Mouse (Mus musculus) liver, embryonic 11.5 days (tissue): ENCODE measurements at regions not wholly inside any gene's neighbourhood (a gene's known extent, or its start where the extent isn't known, plus 50 kb on each side); places are given as distances from the start of the nearest gene placed in this dataset.

ENCODE experiments used
- ATAC-seq: fragments of 200-750 bp; cut with Nextera tagmentation; replicated peaks from 2 replicates; pipeline ENCODE4 v1.8.0; 2017; ENCODE audit warnings: moderate number of reproducible peaks, mild to moderate bottlenecking, moderate TSS enrichment, moderate library complexity; ENCODE audit not compliant: low FRiP score
- DNase-seq: peaks from one replicate; pipeline ENCODE4 v3.0.0-alpha.2; 2017; ENCODE audit warnings: low spot score
- H3K27ac ChIP-seq: fragments of 300-500 bp; sonication (generic); 2 replicates; pipeline ENCODE4 v1.5.1; 2014; ENCODE audit warnings: mild to moderate bottlenecking, low read depth, low read length, control low read depth
- H3K27me3 ChIP-seq: fragments of 300-500 bp; sonication (generic); replicated peaks from 2 replicates; pipeline ENCODE4 v1.6.1; 2014; ENCODE audit warnings: low read length, mixed read lengths; ENCODE audit not compliant: control insufficient read depth, insufficient read depth
- H3K36me3 ChIP-seq: fragments of 300-500 bp; sonication (generic); 2 replicates; pipeline ENCODE4 v1.6.1; 2014; ENCODE audit warnings: mild to moderate bottlenecking, low read length, moderate library complexity, mixed read lengths; ENCODE audit not compliant: control insufficient read depth, insufficient read depth
- H3K4me1 ChIP-seq: fragments of 300-500 bp; sonication (generic); replicated peaks from 2 replicates; pipeline ENCODE4 v1.6.1; 2014; ENCODE audit warnings: low read length, mixed read lengths; ENCODE audit not compliant: control insufficient read depth, insufficient read depth
- H3K4me2 ChIP-seq: fragments of 300-500 bp; sonication (generic); 2 replicates; pipeline ENCODE4 v1.6.1; 2014; ENCODE audit warnings: mild to moderate bottlenecking, control low read depth, moderate library complexity
- H3K4me3 ChIP-seq: fragments of 300-500 bp; sonication (generic); 2 replicates; pipeline ENCODE4 v1.5.1; 2014; ENCODE audit warnings: low read depth, low read length, control low read depth
- H3K9ac ChIP-seq: fragments of 300-500 bp; sonication (generic); 2 replicates; pipeline ENCODE4 v1.6.1; 2014; ENCODE audit warnings: low read depth, low read length, control low read depth
- H3K9me3 ChIP-seq: fragments of 300-500 bp; sonication (generic); 2 replicates; pipeline ENCODE4 v1.6.1; 2016; ENCODE audit warnings: low read length, inconsistent platforms, mixed read lengths; ENCODE audit not compliant: control insufficient read depth
- WGBS: fragments of 180-500 bp; shearing (Covaris S2); extraction: QIAGEN DNeasy Blood & Tissue Kit; methylation state at CpG from one replicate; pipeline ENCODE4 v1.1.7; 2014; 5-methylcytosine and 5-hydroxymethylcytosine counted together

DNA sequence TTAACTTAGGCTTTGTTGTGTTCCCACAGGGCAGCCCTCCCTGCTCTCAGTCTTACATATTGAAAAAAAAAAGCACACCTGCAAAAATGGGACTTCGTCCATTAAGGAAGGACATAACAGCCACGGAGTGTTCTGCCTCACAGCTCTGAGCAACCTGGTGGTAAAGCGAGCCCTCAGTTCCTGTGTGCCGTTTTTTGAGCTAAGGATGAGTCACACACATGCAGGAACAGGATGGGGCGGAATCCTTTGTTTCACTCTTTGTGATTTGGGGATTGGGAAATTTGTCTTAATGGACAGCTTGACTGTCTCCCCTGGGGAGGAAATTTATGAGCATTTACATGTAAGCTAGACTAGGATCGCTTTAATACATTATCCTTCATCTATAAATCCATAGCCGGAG lies 129.6 kb upstream of the Krr1 start:
- ATAC-seq (no peak), DNase-seq (no peak)
- H3K9me3 ChIP-seq, result no peaks in the 10 kb centered on the region
- no peak overlapping the region for H3K9ac ChIP-seq
- no peak overlapping the region for H3K4me2 ChIP-seq
- no peak overlapping the region for H3K27ac ChIP-seq
- no peak overlapping the region for H3K4me3 ChIP-seq
- H3K27me3 ChIP-seq, result no peaks in the 10 kb centered on the region
- 62% methylated on average over 7 of the region's 7 CpGs for WGBS
- peaks cover 7% of the 10 kb centered on the region; the same call in 1 of the 2 replicates for H3K4me1 ChIP-seq
- no peaks in the 10 kb centered on the region for H3K36me3 ChIP-seq

DNA sequence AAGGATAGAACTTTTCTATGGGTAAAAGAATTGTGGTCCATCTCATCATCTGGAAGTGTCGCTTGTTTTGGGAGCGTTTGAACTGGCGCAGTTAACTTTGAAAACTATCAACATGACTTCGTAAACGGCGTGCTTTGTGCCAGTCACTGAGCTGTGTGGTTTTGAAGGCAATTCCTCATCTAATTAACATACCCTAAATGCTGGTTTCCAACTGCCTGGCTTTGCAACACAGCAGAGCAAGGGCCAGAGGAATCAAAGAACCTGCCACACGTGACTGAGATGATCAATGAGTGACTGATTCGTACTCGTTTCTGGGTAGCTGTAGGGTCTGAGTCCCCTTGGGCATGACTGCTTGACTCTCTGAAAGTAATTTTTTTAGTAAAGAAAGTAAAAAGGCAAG lies 129.2 kb upstream of the Krr1 start:
- Histone ChIP-seq H3K9me3 (no peaks in the 10 kb centered on the region), H3K4me2 (no peak overlapping the region), H3K27ac (no peak overlapping the region), H3K9ac (no peak overlapping the region), H3K4me3 (no peak overlapping the region), H3K4me1 (peaks cover 7% of the 10 kb centered on the region; the same call in 1 of the 2 replicates), H3K27me3 (no peaks in the 10 kb centered on the region), H3K36me3 (no peaks in the 10 kb centered on the region)
- no peak for DNase-seq
- no peak for ATAC-seq
- 69% methylated on average over 9 of the region's 9 CpGs for WGBS

DNA sequence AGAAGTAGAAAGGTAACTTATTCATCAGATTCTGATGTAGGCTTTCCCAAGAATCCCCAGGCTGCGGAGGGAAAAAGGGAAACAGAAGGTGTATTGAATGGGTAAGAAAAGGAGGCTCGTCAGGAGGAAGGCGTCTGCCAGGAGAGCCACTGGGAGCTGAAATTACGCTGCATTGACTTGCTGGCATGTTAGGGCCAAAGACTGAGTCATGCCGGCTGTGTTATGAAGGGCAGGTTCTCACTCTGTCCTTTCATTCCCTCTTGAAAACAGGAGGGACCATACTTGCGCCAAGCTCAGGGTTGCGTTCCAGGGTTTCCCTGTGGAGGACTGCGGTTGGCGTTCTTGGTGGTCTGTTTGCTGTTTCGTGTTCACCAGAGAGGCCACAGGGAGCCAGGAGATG lies 128.3 kb upstream of the Krr1 start:
- 90% methylated on average over 10 of the region's 10 CpGs for WGBS
- no peak overlapping the region for H3K4me3 ChIP-seq
- H3K9ac ChIP-seq, result no peak overlapping the region
- H3K27me3 ChIP-seq, result no peaks in the 10 kb centered on the region
- H3K36me3 ChIP-seq, result no peaks in the 10 kb centered on the region
- H3K9me3 ChIP-seq, result no peaks in the 10 kb centered on the region
- DNase-seq (no peak), ATAC-seq (no peak)
- H3K4me2 ChIP-seq, result no peak overlapping the region
- no peak overlapping the region for H3K27ac ChIP-seq
- peaks cover 7% of the 10 kb centered on the region; the same call in 1 of the 2 replicates for H3K4me1 ChIP-seq

DNA sequence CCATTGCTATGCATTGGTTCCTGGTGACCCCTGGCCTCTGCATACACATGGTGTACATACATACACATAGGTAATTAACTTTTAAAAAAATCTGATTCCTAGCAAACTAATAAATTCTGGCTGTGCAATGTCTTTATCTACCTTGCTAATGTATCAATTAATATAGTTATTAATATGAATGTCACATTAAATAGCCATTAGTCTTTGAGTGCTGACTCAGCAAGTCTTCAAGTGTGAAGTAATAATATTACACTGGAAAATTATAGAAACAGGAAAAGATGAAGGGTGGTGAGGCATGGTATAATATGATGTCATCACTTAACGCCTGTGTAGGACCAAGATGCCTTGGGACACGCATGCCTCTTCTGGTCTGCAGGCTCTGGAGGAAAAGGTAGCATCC lies 126.5 kb upstream of the Krr1 start:
- Histone ChIP-seq H3K36me3 (no peaks in the 10 kb centered on the region), H3K27ac (no peak overlapping the region), H3K4me1 (peaks cover 5% of the 10 kb centered on the region; the same call in 1 of the 2 replicates), H3K4me3 (no peak overlapping the region), H3K9ac (no peak overlapping the region), H3K9me3 (no peaks in the 10 kb centered on the region), H3K27me3 (no peaks in the 10 kb centered on the region), H3K4me2 (no peak overlapping the region)
- no peak for DNase-seq
- WGBS, result 92% methylated on average over 2 of the region's 2 CpGs
- no peak for ATAC-seq

DNA sequence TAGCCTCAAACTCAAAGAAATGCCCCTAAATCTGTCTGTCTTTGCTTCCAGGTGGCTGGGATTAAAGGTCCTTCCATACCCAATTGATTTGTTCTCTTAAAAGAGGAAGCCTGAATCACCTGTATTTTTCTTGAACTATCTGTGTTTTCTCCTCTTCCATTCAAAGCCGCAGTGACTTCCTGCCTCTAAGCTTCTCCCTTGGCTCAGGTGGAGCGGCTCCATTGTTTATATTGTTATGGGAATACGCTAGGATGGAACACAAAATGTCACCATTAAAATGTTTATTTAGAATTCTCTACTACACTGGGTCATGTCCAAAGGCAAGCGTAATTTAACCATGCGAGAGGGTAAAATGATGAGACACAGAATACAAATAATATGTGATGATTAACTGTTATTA lies 118.2 kb upstream of the Krr1 start:
- WGBS, result 87% methylated on average over 5 of the region's 5 CpGs
- H3K9ac ChIP-seq, result no peak overlapping the region
- no peaks in the 10 kb centered on the region for H3K27me3 ChIP-seq
- no peaks in the 10 kb centered on the region for H3K9me3 ChIP-seq
- ATAC-seq, result no peak
- H3K36me3 ChIP-seq, result no peaks in the 10 kb centered on the region
- H3K4me3 ChIP-seq, result no peak overlapping the region
- H3K4me1 ChIP-seq, result no peaks in the 10 kb centered on the region
- no peak for DNase-seq
- no peak overlapping the region for H3K27ac ChIP-seq
- H3K4me2 ChIP-seq, result no peak overlapping the region

DNA sequence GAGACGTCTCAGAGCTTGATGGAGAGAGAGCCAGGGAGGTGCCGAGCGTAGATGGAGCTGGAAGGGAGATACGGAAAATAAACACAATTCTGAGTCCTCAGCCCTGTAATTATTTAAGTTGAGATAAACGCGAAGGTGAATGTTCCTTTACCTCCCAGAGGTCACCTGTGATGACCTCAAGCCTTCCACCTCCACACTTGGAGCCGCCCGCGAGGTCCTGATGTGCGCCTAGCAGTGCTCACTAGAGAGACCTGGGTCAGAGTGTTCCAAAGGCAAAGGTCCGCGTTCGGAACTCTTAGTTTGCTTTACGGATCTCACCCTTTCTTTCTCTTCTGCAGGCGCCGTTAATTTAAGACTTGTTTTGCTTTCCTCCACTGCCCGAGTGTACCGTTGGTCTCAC lies 117.0 kb upstream of the Krr1 start:
- WGBS, result 77% methylated on average over 18 of the region's 18 CpGs
- H3K4me2 ChIP-seq, result no peak overlapping the region
- no peaks in the 10 kb centered on the region for H3K9me3 ChIP-seq
- no peak overlapping the region for H3K27ac ChIP-seq
- DNase-seq, result no peak
- H3K27me3 ChIP-seq, result no peaks in the 10 kb centered on the region
- no peaks in the 10 kb centered on the region for H3K36me3 ChIP-seq
- H3K4me3 ChIP-seq, result no peak overlapping the region
- no peaks in the 10 kb centered on the region for H3K4me1 ChIP-seq
- no peak overlapping the region for H3K9ac ChIP-seq
- no peak for ATAC-seq

DNA sequence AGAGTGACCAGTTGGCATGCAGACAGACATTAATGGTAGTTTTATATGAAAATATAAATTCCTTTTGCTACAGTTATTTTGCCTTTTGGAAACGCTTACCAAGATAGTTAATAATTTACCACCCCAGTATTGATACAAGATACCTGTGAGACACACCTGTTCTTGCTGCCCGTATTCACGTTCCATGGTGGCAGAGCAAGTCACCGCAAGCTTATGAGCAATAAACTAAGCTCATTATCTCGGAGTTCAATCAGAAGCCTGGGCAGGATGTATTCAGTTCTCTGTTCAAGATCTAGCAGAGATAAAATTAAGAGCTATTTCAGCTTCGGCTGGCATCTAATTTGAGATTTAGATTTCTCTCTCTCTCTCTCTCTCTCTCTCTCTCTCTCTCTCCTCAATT lies 114.1 kb upstream of the Krr1 start:
- Histone ChIP-seq H3K4me2 (no peak overlapping the region), H3K4me1 (no peaks in the 10 kb centered on the region), H3K27ac (no peak overlapping the region), H3K27me3 (no peaks in the 10 kb centered on the region), H3K9ac (no peak overlapping the region), H3K4me3 (no peak overlapping the region), H3K36me3 (no peaks in the 10 kb centered on the region), H3K9me3 (no peaks in the 10 kb centered on the region)
- 73% methylated on average over 6 of the region's 6 CpGs for WGBS
- DNase-seq, result no peak
- no peak for ATAC-seq

DNA sequence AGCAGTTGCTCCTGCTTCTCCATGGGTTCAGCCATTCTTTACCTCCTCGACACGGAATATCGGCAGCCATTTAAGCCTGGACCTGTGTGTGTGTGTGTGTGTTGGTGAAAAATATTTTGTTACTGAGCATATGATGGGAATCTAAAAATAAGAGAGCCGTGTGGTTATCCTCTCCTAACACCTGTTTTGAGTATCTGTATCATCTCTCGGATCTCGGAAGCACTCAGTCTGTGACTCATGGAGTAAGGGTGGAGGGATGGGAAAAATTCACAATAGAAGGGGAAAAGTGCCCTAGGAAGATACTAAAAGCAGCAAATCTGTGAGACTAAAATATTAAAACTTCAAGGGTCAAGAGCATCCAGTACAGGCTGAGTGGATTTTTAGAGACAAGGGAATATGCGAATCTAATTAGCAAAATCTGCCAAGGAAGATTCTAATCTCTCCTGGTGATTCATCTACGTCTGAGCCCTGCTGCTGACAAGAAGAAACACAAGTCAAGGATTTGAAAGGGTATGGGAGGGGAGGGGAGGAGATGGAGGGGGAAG lies 107.1 kb upstream of the Krr1 start:
- H3K27ac ChIP-seq, result no peak overlapping the region
- H3K4me3 ChIP-seq, result no peak overlapping the region
- WGBS, result 80% methylated on average over 8 of the region's 8 CpGs
- ATAC-seq (no peak), DNase-seq (no peak)
- no peaks in the 10 kb centered on the region for H3K27me3 ChIP-seq
- H3K9ac ChIP-seq, result no peak overlapping the region
- no peaks in the 10 kb centered on the region for H3K36me3 ChIP-seq
- no peaks in the 10 kb centered on the region for H3K4me1 ChIP-seq
- no peak overlapping the region for H3K4me2 ChIP-seq
- H3K9me3 ChIP-seq, result no peaks in the 10 kb centered on the region

DNA sequence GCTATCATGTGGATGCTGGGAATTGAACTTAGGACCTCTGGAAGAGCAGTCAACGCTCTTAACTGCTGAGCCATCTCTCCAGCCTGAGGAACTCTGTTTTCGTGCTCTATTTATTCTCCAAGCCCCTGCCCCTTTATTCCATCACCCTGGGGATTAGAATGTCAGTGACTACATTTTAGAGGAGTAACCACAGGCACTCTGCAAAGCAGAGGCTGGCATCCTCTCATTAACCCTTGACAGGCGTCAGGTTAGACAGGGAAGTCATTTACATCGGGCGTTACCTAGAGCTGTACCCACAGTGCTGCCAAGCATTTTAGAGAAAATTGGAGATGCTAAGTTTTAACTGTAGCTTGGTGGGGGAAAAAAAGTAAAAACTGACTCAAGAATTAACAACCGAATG lies 105.4 kb upstream of the Krr1 start:
- H3K27me3 ChIP-seq, result no peaks in the 10 kb centered on the region
- H3K9me3 ChIP-seq, result no peaks in the 10 kb centered on the region
- WGBS, result 63% methylated on average over 6 of the region's 6 CpGs
- H3K4me1 ChIP-seq, result no peaks in the 10 kb centered on the region
- no peaks in the 10 kb centered on the region for H3K36me3 ChIP-seq
- no peak overlapping the region for H3K4me3 ChIP-seq
- no peak overlapping the region for H3K27ac ChIP-seq
- ATAC-seq, result no peak
- no peak overlapping the region for H3K9ac ChIP-seq
- no peak overlapping the region for H3K4me2 ChIP-seq
- DNase-seq, result no peak
